Mouse (Mus musculus): Measurements from ENCODE around the gene Sox21. TPM values are rescaled to one million over a fixed set of nuclear protein-coding genes. Genes with fewer than 3 reads are reported as not detected.
A peak's percentile ranks its signal among the peaks of the same experiment; 100 is the strongest.

The Sox21 gene
- total RNA-seq (2015) (not detected in 2 replicates), total RNA-seq (2017) (not detected in 2 replicates)

DNA sequence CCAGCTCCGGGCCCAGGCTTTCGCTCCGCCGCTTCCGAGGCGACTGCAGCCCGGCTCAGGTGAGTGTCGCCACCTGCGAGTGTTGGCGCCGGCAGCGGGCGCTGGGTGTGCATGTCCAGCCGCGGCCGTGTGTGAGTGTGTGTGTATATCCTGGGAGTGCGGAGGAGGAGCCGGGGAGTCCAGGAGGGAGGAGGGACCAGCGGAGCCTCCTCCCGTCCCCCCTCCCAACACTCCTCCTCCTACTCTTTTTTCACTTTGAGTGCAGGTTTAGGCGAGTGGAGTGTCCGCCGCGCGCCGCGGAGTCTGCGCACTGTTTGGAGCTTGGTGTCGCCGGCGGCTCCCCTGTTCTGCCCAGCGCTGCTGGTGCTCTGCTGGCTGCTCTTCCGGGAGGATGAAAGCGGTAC, at the start of gene Sox21:
Sox21 (minus strand) TSS at position 145 of the 404 bp plus-strand sequence.
- no peak for ATAC-seq (replicated peaks; ENCODE audit: poor library complexity)

DNA sequence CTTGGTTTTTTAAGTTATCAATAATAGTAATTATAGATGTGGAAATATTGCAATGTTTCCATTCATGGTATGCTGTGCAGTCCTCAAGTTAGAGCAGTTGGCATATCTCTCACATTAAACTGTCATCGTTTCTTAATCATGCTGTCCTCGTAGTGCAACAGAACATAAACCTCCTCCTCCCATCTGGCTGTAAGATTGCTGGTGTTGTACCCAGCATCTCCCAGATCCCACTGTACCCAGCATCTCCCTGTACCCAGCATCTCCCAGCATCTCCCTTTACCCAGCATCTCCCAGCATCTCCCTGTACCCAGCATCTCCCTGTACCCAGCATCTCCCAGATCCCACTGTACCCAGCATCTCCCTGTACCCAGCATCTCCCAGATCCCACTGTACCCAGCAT, 49.3 kb upstream of the Sox21 start:
- no peak for ATAC-seq (replicated peaks; ENCODE audit: poor library complexity)

DNA sequence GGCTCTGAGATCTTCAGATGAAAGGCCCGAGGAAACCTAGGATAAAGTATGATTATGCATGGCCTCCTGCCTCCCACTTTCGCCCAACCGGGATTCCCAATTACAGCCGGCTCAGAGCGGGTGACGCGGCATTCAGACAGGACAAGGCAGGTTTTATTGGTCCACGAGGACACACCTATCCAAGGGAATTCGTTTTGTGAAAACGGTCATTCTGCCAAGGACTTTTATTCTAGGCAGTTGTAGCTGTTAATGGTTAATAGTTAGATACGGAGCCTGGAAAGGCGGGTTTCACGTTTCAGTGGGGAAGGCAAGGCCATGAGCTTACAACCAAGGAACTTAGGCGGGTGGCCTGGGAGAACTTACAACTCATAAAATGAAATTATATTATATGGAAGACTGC, 46.1 kb upstream of the Sox21 start:
- ATAC-seq (replicated peaks; ENCODE audit: poor library complexity), result no peak

DNA sequence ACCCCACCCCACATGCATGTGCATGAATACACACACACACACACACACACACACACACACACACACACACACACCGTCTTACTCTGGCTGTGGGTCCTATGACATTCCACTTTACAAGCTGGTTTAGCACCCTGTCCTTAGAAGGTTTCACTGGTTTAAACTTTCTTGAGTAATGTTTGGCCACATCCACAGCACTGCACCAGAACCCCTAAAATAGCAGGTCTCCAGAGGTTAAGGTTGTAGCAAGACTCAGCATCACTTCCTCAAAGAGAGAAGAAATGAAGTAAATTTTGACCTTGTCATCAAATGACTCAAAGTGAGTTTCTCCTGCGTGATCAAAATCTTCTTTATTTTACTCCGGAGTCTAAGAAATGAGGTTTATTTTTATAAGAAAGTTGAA, 45.4 kb upstream of the Sox21 start:
- peak; percentile 66 for ATAC-seq (replicated peaks; ENCODE audit: poor library complexity)

DNA sequence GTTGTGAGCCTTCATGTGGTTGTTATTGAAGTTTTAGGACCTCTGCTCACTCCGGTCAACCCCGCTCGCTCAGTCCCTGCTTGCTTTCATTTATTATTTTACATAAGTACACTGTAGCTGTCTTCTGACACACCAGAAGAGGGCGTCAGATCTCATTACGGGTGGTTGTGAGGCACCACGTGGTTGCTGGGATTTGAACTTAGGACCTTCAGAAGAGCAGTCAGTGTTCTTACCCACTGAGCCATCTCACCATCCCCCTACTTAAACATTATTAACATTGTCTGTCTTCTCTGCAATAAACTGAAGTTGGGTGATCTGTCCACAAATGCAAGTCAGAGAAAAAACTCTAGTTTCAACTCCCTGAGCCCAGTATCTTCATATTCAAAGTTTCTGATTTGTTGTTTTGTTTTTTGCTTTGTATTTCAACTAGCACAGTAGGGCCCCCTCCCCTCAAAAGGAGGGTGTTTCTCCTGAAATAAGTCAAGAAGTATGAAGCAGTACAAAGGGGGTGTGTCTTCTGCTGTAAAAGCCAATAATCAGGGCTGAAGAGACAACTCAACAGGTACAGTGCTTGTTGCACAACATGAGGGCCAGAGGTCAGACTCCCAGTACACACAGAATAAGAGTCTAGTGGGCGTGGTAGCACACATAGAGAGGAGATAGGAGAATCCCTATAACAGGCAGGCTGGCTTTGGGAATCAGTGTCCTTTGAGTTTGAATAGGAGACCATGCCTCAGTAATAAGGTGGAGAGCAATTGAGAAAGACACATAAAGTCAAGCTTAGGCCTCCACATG, 41.1 kb upstream of the Sox21 start:
- ATAC-seq (replicated peaks; ENCODE audit: poor library complexity), result no peak

DNA sequence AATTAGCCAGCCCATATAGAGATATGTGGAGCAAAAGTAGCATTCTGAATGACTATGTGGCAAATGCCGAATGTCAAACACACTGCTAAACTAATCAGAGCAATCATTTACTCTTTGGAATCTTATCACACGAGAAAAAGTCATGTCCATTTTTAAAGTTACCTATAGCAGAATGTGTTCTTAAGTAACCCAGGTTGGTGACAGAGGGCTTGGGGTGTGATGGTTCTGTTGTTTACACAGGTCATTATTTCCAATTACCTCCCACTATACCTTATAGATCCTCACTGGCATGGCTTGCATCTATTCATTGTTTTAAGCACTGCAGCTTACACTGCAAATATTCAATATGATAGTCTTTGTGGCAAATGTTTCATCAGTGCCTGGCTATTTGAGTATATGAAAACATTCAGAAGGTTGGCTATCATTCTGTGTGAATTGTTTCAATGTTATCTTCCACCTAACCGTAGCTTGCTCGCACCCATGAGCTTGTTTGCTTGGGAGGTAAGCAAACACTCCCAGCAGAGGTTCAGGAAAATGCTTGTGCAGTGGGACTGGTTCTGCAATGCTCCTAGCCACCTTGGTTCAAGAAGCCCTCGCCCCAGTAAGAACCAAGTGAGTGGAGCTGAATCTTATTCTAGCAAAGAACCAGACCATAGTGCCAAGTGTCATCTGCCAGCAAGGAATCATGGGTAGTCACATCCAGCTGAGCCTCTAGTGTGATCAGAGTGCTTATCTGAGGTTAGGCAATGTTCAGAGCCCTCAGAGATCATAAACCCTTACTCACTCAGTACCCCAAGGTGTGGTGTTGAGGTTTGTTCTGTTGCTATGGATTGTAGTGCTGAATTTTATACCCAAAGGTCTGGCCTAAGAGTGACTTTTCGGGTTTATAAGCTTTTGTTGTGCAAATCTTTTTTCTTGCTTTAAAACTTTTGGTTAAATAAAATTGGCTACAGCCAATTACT, 36.0 kb upstream of the Sox21 start:
- 0 out of 2 replicates have a peak, but pooled peaks have one; percentile 31 for ATAC-seq (replicated peaks; ENCODE audit: poor library complexity)

DNA sequence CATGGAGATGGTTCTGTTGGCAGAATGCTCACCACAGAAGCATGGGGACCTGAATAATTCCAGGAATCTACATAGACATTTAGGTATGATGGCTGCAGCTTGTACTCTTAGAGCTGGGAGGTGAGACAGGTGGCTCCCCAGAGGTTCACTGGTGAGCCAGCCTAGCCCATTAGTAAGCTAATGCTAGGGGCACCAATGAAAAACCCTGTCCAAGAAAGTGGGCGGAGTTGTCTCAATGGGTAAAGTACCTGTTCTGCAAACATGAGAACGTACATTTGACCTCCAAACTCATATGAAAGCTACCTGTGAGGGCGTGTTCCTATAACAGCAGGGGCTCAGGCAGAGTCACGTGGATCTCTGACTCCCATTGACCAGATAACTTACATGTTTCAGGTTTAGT, 32.0 kb upstream of the Sox21 start:
- no peak for ATAC-seq (replicated peaks; ENCODE audit: poor library complexity)

DNA sequence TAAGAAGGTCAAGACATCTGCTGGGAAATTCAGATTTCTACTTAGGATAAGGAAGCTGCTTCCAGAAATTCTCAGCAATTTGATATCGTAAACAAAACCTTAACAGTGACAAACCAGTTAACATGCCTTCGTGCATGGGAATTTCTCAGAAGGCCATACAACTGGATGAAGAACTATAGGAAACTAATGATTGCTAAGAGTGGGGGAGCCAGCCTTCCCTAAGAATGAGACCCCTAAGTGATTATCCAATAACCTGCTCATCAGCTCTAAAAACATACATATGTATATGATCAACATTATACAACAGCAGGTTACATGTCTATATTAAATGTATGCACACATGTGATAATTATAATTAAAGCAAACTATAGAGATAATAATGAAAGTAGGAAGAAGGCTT, 29.8 kb upstream of the Sox21 start, which contains the start of gene Gm9376:
Gm9376 (plus strand) TSS at position 301 of the 400 bp plus-strand sequence.
- ATAC-seq (replicated peaks; ENCODE audit: poor library complexity), result no peak

DNA sequence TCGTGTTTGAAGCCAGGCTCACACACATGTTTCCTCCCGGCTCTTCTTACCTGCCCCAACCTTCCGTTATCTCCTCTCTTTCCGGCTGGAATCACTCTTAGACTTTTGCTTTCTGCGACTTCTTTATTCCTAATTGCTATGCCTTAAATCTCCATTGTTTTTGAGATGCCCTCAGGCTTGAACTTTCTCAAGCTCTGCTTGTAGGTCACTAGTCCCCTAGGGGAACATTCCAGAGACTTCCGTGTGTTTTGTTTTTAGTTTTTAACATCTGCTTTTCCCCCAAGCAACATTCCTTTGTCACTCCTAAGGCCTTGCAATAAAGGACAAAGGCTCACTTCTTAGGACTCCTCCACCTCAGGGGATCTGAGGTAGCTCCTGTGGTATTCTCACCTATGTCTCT, 16.6 kb upstream of the Sox21 start:
- ATAC-seq (replicated peaks; ENCODE audit: poor library complexity), result no peak

DNA sequence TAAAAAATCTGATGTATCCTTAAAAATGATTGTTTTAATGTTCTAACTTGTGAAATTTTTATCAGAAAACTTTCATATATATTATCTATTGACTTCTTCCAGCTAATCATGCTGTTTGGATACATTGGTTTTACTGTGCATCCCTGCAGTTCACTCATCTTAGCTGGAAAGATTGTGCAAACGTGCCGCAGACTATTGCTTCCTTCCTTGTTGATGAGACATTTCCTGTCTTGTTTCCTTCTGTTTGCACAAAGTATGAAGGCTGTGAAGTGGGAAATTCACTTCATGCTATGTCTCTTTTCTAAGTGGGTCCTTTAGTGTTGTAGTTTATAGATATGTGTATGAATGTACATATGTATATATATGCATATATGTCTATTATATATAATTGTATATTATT, 4.6 kb upstream of the Sox21 start:
- ATAC-seq (replicated peaks; ENCODE audit: poor library complexity), result peak; percentile 81

DNA sequence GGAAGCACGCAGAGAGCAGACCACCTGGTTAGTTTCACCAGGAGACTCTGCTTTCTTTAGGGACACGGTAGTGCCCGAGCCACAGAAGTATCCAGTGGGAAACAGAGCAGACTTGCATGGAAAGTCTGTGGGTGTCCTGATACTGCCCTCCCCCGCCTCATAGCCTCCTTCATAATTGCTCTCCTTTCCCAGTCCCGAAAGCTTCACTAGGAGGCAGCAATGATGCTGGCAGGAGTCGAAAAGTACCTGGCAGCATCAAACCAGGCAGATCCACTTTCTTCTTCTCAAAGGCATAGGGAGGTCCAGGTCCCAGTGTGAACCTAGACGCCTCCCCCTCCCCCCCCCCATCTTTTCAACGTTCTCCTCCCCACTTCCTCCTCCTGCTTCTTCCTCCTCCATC, 2.5 kb upstream of the Sox21 start:
- ATAC-seq (replicated peaks; ENCODE audit: poor library complexity), result no peak

DNA sequence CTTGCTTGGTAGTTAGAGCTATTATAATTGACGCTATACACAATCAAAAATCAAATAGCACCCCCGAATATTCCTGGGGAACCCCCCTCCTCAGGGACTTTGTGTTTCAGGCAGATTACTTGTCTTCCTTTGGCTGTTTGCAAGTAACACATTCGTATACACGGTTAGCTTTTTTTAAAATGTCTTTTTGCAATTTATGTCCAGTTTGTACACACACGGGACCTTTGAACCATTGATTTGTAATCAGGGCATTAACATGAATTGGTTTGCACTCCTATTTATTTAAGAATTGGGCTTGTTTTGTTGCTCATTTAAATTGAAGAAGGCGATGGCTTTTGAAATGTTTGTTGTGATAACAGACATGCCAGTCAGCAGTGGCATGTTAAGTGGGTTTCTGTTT, 956 bp upstream of the Sox21 start:
- no peak for ATAC-seq (replicated peaks; ENCODE audit: poor library complexity)

DNA sequence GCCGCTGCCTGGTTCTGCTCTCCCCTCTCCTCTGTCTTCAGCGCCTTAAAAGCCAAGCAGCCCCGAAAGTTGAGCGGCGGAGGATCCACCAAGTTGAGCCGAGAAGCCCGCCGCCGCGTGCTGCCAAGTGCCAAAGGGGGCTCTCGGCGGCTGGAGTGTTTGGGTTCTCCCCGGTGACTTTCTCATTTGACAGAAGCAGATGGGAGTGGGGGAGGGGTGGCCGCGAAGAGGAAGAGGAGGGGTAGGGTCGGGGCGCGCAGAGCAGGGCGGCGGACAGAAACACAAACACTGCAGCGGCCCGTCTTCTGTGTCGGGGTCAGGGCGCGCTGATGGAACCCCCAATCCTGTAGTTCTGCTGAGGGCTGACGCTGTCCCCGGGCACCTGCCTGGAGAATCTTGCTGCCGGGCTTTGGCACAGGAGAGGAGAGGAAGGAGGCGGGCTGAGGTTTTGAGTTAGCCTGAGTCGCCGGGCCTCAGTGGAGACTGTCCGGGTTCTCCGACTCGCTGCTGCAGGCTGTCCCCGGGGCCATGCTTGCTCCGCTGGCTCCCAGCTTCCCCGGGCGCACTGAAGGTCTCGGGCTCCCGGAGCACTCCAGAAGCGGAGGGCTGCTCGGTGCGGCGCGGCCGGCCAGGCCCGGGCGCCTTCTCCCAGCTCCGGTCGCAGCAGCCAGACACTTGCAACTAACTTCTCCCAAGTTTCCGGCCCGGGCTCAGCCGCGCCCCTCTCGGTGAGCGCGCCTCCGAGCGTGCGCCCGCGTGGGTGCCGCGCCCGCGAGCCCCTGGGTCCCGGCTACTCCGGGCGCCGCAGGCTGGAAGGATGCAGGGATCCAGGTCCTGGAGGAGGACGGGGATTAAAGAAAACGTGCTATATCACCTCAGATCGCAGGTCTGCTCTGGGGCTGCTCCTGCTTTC, 601 bp downstream of the Sox21 start:
- ATAC-seq (replicated peaks; ENCODE audit: poor library complexity), result peak; percentile 9; the same call in 1 of the 2 replicates

DNA sequence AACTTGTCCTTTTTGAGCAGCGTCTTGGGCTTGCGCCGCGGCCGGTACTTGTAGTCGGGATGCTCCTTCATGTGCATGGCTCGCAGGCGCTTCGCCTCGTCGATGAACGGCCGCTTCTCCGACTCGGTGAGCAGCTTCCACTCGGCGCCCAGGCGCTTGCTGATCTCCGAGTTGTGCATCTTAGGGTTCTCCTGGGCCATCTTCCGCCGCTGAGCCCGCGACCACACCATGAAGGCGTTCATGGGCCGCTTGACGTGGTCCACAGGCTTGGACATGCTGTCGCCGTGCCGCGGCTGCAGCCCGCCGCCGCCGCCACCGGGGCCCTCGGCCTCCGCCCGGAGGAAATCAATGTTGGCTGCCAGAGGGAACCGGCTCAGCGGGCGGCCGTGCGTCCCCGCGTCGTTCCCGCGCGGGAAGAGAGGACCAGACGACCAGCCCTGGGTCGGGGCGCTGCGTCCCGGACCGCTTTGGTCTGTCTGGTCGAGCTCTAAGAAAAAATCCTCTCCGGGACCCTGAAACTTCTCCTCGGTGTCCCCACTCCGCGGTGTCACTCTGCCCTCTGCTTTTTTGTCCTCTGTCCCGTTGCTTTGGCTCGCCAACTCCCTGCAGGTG, 1.4 kb downstream of the Sox21 start:
- 0 out of 2 replicates have a peak, but pooled peaks have one; percentile 21 for ATAC-seq (replicated peaks; ENCODE audit: poor library complexity)

DNA sequence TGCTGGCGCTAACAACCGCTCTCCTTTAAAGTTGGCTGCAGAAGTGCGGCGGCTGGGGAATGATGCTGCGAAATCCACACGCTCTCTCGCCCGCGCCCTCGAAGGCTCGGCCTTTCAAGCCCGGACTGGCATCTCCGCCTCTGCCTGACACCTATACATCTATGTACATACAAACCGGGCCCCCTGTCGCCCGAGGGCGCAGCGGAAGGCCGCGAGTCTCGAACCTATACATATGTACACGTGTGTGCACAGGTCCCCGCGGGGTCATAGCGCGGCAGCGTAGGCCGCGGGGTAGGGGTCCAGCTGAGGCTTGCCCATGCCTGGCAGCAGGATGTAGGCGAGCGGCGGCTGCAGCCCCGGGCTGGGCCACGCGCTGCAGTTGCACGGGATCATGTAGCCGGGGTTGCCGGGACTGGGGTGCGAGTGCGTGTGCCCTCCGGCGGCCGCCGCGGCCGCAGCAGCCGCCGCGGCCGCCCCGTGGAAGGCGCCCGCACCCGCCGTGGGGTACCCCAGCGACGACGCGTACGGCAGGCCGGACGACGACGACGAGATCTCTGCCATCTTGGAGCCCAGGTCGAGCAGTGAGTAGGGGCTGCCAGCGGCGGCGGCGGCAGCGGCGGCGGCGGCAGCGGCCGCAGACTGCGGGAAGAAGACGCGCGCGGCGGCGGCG, 2.2 kb downstream of the Sox21 start:
- ATAC-seq (replicated peaks; ENCODE audit: poor library complexity), result 0 out of 2 replicates have a peak, but pooled peaks have one; percentile 5

DNA sequence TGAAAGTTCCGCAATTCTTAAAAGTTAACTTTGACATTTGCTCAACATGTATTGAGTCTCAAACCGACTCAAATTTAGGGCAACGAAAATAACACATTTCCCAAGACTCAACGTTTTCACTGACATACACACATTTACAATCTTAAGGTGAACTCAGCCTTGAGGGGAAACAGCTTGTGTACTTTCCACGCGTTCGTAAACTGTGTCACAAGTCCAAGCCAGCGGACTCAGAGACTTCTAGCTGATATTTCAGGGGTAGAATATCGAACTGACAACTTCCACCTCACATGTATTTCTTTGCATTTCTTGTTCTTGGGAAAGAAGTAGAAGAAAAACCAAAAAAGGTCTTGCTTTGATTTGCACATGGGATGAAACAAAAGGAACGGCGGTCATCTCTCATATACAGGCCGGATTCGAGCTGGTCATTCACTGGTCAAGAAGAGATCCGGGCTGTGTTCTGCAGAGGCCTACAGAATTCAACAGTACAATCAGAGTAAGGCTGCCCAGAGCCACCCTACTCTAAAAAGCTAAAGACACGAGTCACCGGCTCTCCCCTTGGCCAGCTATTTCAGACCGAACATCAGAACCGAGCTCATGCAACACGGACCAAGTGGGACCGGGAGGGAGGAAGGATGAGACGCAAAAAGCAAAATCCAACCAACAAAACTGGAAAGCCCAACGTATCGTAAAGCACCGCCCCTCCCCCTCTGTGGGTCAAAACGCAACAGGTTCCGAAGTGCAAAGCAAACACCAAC, 2.9 kb downstream of the Sox21 start:
- no peak for ATAC-seq (replicated peaks; ENCODE audit: poor library complexity)

DNA sequence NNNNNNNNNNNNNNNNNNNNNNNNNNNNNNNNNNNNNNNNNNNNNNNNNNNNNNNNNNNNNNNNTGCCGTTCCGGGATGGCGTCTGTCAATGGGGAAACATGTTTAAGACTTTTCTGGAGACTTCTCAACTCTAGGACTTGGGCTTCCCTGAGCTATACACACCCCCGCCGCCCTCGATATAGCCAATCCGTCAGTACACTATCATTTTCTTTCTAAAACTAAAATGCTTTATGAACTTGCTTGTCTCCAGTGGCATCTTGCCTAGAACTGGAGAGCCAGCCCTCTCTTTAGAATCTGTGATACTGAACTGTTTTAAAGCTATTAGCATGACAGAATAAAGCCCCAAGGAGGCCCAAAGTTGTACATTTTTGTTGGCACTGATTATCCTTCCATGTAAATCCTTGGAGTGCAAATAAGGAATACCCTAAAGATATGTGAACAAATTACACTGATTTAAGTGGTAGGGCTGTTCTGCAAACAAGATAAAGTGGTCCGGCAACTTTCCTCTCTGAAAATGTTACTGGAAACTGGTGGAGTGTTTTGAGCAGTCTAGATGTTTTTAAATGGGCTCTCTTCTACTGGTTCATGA, 4.4 kb downstream of the Sox21 start:
- ATAC-seq (replicated peaks; ENCODE audit: poor library complexity), result no peak

DNA sequence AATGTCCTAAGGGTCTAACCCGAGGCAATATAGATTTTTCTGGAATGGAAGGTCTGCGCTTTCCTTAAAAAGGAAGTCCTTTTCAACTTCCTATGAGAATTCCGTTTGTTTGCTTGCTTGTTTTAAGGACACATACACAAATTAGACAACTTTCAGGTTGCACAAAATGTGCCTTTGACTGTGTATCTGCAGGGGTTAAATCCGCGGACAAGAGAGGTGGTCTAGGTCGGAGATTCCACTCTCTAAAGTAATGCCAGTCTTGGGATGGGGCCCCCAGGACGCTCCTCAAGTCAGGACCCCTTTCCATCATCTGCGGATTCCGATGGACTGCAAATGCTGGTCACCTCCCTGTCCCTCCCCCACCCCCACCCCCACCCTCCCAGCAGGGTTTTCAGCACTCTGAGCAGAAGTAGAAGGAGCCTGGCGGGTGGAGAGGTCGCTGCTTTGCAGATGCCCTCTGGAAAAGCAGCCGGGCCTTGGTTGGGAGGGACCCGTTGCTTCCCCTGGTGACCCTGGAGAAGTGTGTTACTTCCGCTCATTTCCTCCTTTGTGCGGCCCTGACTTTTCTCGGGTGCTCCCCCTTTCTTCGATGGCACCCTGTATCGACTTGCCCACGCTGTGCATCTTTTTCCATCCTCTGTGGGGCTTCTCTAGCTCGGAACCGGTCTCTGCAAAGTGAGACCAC, 10.2 kb downstream of the Sox21 start:
- ATAC-seq (replicated peaks; ENCODE audit: poor library complexity), result no peak
